Mouse (Mus musculus): ENCODE measurements around the gene Bcl9l.

Bcl9l gene

GRCm38 (mm10) chr9:44512717-44513003 lies 30.0 kb downstream of the Bcl9l start:
- DNase-seq = peak in 1 of 2 experiments; percentile 10

DNA sequence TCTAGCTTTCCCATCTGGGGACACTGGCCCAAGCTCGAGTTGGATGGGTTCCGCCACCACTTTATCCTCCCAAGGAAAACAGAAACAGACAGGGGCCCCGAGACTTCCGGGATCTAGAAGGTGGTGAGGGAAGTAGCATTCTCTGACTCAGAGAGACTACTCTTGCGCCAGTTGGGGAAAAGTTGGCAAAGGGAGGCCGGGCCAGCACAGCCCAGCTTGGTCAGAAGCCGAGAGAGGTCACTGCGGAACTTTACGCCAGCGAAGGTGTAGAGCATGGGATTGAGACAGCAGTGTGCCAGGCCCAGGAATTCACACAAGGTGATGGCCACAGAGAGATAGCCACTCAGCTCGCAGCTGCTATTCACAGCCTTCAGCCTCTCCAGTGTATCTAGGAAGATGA lies 30.5 kb downstream of the Bcl9l start:
- DNase-seq = peak in 1 of 2 experiments; percentile 11

DNA sequence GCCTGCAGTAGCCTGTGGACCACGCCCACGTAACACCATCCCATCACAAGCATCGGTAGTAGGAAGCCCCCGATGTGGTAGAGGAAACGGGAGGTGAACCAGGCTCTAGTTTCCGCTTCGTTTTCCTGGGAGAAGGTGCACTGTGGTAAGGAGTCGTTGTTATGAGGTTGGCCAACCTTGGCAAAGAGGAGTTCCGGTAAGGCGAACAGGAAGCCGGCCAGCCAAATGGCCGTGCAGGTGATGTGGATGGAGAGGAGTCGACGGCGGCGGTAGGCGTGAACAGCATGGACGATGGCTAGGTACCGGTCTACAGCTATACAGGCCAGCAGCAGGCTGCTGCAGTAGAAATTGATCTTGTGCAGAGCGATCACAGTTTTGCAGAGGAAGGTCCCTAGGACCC lies 31.0 kb downstream of the Bcl9l start:
- DNase-seq = no peak

DNA sequence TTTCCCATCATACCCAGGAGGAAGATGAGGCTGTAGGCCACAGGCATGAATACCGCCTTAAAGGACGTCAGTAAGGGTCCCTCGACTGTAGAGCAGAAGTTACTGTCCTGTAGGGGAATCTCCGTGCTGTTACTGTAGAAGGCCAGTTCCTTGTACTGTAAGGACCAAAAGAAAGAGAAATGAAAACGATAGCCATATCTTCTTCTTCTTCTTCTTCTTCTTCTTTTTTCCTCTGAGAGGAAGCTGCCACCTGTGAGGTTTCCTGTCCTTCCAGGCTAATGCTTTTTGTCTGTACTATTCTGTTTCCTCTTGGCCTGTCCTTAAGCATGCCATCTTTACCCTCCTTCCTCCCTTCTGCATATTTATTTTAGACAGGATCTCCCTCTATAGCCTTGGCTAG lies 31.5 kb downstream of the Bcl9l start:
- no peak for DNase-seq

DNA sequence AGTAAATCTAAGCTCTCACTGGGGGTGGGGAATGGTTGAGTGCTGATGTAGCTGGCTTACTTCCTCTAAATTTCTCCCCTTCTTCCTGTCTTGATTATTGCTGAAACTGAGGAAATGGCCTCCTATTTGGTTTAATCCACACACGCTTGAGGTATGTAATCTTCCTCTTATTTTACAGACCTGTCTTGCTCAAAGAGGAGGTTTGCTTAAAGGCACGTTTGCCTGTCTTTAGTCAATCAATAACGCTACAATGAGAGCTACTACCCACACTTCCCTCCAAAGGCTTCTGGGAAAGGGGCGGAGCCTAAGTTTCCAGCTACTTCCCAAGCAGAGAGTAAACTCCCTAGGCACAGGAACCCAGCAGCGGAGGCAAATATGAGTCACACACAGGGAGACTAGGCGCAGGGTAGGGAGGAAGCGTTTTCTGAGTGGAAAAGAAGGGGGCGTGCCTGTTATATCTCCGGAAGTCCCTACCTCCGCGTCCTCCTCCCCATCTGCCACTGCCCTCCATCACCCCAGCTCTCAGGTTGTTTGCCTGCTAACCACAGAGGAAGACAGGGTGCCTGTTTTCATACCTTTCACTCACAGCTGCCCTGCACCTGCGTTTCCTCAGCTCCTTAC lies 32.6 kb downstream of the Bcl9l start:
- peak; percentile 74 to 85 for DNase-seq

- DNase-seq = no peak
Observed at GRCm38 (mm10) chr9:44515891-44516290, 33.3 kb downstream of the Bcl9l start.

DNA sequence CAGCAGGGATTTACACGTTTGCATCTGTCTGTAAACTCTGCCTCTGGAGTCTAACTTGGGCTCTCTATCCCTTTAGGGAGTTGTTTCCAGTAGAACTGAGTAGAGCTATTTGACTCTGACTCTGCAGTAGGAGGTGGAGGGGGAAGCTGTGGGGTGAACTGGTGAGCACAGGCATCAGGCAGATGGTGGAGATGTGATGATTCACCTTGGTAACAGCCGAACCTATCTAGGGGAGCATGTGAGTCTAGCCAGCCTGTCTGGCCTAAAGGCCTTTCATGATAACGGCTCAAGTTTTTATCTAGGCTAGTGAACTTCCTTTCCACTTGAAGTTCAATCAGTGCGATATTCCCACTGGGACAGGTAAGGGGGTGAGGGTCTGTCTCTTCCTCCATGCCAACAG lies 34.7 kb downstream of the Bcl9l start:
- no peak for DNase-seq

DNA sequence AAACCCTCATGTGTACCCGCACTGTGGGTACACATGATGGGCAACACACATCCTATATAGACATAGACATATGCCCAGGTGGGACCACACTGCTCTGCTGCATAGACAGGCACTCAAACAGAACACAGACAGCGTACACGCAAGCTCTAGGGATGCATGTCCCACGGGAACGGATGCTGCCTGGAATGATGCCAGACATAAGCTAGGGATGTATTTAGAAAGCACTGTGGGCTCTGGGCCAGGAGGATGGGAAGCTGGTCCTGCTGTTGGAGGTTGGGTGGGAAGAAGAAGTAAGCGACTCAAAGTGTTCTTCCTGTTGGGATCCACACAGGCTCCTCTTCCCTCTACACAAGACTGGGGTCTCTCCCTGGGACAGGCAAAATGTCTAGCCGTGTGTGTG lies 35.4 kb downstream of the Bcl9l start:
- peak; percentile 52 to 66 for DNase-seq

DNA sequence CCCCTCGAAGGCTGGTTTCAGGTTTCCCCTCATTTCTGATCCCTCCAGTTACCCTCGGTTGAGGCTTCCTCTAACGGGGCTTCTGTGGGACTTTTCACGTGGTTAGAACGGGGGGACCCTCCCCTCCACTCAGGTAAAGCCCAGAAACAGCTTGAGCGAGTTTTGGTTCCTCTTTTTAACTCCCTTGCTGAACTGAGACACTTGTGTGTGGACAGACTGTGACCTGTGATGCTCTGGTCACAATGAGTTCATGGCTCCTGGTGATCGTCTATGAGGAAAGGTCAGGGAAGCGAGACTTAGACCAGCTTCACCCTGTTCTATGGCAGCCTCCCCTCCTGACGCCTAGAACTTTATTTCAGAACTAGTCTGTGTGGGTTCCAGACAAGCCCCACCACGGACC lies 39.3 kb downstream of the Bcl9l start:
- no peak for DNase-seq

DNA sequence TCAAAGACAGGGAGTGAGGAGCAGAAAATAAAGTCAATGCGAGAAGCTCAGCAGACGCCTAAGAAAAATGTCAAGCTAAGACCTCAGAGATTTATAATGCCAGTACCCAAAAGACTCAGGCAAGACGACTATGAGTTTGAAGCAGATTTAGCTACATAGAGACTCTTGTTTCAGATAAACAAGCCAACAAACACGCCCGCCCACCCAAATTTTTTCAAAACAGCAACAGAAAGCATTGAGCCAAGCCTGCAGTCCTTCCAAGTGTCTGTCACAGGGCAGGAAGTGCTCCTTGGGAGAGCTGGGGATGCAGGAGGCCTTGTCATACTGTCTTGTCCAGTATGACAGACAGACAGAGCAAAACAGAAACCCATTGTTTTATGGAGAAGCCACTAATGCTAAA lies 41.1 kb downstream of the Bcl9l start:
- peak; percentile 24 to 42 for DNase-seq

- DNase-seq = no peak
Observed at GRCm38 (mm10) chr9:44524235-44524826, 41.7 kb downstream of the Bcl9l start.

DNA sequence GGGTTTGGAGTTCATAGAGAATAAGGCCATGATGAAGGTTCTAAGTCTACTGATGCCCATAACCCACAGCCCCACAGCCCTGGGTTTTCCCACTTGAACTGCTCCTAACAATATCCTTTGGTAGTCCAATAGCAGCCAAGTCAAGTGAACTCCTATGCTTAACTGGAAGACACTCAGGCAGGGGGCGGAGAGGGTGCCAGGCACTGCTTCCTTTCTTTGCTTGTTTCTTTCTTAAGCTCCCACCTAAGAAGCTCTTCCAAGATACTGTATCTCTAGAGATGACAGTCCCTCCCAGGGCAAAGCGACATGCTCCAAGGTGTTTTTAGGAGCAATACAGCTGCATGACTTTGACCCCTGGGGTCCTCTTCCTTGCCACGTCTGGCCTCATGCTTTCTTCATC lies 42.4 kb downstream of the Bcl9l start:
- no peak for DNase-seq

DNA sequence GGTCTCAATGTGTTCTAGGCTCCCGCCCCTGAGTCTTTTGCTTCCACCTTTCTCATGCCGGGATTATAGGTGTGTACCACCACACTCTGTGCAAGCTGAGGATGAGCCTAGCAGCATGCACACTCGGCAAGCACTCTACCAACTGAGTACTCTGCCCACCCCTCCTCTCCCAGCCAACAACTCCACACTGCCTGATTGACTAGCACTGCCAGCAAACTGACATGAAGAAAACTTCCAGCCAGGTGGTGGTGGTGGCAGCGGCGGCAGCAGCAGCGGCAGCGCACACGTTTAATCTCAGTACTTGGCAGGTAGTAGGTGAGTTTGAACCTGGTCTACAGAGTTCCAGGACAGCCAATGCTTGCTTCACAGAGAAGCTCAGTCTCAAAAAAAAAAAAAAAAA lies 43.0 kb downstream of the Bcl9l start:
- DNase-seq = no peak

- no peak for DNase-seq
Observed at GRCm38 (mm10) chr9:44526337-44527112, 43.9 kb downstream of the Bcl9l start.

- no peak for DNase-seq
Observed at GRCm38 (mm10) chr9:44528340-44528739, 45.7 kb downstream of the Bcl9l start.

- DNase-seq = no peak
Observed at GRCm38 (mm10) chr9:44532991-44533580, 50.5 kb downstream of the Bcl9l start.

DNA sequence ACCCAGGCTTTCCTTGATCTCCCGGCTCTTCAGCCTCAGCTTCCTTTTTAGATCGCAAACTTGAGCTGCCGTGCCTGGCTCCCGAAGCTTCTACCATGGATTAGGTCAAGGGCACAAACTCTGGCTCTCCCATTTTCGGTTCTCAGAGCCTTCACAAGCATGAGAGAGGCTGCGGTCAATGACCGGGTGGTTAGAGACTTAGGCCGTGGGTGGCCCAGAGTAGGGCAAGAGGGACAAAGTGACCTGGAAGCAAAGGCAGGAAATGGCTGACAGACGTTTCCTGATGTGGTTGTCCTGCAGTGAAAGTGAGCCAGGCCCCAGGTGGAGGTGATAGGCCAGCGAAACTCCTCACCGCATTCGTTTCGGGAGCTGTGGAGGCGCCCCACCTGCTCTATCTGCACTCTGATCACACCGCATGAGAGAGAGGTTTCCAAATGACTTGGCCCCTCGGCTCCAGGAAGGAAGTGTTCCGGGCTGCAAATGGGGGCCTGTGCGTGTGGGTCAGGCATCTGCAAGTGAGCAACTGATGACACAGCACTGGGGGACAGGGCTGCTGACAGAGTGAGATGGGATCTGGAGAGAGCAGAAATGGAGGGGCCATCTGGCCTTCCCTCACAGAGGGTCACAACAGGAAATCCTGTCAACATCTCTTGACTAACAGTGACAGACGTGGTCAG lies 55.1 kb downstream of the Bcl9l start:
- peak; percentile 19 to 29 for DNase-seq

GRCm38 (mm10) chr9:44539816-44540421 lies 57.3 kb downstream of the Bcl9l start:
- peak in 1 of 2 experiments; percentile 27 for DNase-seq

- DNase-seq = no peak
Observed at GRCm38 (mm10) chr9:44540676-44541075, 58.1 kb downstream of the Bcl9l start.

- DNase-seq = no peak
Observed at GRCm38 (mm10) chr9:44542364-44542763, 59.7 kb downstream of the Bcl9l start.

DNA sequence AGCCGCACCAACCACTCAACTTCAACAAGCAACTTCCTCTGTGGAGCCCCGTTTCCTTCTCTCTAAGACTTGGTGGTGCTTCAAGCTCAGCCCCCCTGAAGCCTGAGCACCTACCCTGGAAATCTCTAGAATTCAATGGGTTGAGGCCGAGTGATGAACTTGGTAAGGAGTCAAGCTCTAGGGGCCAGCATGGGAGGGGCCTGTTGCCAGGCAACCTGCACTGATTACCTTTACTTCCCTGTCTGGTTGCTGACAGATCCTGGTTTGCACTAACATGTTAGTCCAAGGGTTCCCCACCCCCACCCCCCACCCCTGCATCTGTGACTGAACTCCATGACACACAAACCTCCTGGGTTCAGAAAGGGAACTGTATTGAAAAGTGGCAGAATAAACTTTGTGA lies 62.4 kb downstream of the Bcl9l start:
- DNase-seq = no peak

DNA sequence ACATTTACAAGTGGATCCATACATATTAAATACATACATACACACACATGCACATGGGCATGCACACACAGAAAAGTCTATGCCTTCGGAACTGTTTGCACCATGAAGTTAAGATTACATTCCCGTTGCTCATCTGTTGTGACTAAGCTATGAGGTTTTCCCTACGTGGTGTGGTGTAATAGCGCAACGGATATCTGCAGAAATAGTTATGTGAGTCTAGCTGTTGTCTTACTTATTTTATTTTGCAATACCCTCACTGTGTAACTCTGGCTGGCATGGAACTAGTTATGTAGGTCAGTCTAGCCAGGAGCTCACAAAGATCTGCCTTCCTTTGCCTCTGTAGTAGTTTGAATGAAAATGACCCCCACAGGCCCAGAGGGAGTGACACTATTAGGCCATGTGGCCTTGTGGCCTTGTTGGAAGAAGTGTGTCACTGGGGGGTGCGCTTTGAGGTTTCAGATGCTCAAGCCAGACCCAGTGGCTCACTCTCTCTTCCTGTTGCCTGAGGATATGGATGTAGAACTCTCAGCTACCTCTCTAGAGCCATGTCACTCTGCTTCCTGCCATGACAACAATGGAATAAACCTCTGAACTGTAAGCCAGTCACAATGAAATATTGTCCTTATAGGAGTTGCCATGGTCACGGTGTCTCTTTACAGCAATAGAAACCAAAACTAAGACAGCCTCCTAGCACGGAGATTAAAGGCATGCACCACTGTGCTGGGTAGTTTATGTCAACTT lies 66.0 kb downstream of the Bcl9l start:
- DNase-seq = no peak
